Mouse (Mus musculus) thymus, adult 2 months (tissue): ENCODE results near the gene Haus8. TPM values are rescaled to one million over a fixed set of nuclear protein-coding genes. Genes with fewer than 3 reads are reported as not detected.
A peak's percentile ranks its signal among the peaks of the same experiment; 100 is the strongest.
"Not testable (repeated sequence)": the region's sequence is repeated elsewhere in the genome, so short reads cannot be mapped to it uniquely, and the experiment has no call there.

Experiments
- DNase-seq: peaks from one replicate; pipeline ENCODE4 v3.0.0; 2021
- H3K27ac ChIP-seq: fragments of 200-500 bp; 2 replicates; pipeline ENCODE4 v1.5.1; 2012; ENCODE audit warnings: low read length, control low read depth; ENCODE audit not compliant: control insufficient read depth, insufficient read depth
- H3K27me3 ChIP-seq: fragments of 200-500 bp; 2 replicates; pipeline ENCODE4 v1.6.1; 2012; ENCODE audit warnings: mild to moderate bottlenecking, low read length, moderate library complexity, mixed read lengths; ENCODE audit not compliant: control insufficient read depth, insufficient read depth
- H3K36me3 ChIP-seq: fragments of 200-500 bp; 2 replicates; pipeline ENCODE4 v1.6.1; 2012; ENCODE audit warnings: mild to moderate bottlenecking, low read length, moderate library complexity; ENCODE audit not compliant: control insufficient read depth, insufficient read depth
- H3K4me1 ChIP-seq: fragments of 200-500 bp; replicated peaks from 2 replicates; pipeline ENCODE4 v1.6.1; 2012; ENCODE audit warnings: low read length; ENCODE audit not compliant: control insufficient read depth, insufficient read depth
- H3K4me3 ChIP-seq: fragments of 200-500 bp; 2 replicates; pipeline ENCODE4 v1.5.1; 2012; ENCODE audit warnings: mild to moderate bottlenecking, low read length, control low read depth, moderate library complexity; ENCODE audit not compliant: control insufficient read depth, insufficient read depth
- CTCF ChIP-seq: fragments of 200-500 bp; IDR thresholded peaks from 2 replicates; pipeline ENCODE4 v1.5.1; 2012; ENCODE audit warnings: mild to moderate bottlenecking, control low read depth, low read length, moderate library complexity, borderline replicate concordance; ENCODE audit not compliant: control insufficient read depth, poor library complexity, insufficient read depth; ENCODE audit errors: extremely low read depth
- POLR2A ChIP-seq: fragments of 200-500 bp; IDR thresholded peaks from 2 replicates; pipeline ENCODE4 v1.6.1; 2012; ENCODE audit warnings: mild to moderate bottlenecking, low read length, control low read depth, moderate library complexity; ENCODE audit not compliant: control insufficient read depth, poor library complexity, insufficient read depth; ENCODE audit errors: extremely low read depth
- WGBS: fragments of 180-500 bp; shearing (Covaris S2); methylation state at CpG from one replicate; pipeline ENCODE4 v1.1.7; 2018; 5-methylcytosine and 5-hydroxymethylcytosine counted together
- polyA plus RNA-seq: library from polyadenylated mRNA; depleted of rRNA; stranded (reverse); fragments of >200 nt; gene quantifications from 2 replicates; pipeline ENCODE4 v1.2.3, GENCODE M21; 2012

Haus8 gene
- polyA plus RNA-seq, 1 experiment, result 17.7 TPM

- 98% methylated on average over 3 of the region's 3 CpGs for WGBS
- H3K27me3 ChIP-seq, result no peaks in the 10 kb centered on the region
- DNase-seq, result no peak
- H3K36me3 ChIP-seq, result no peaks in the 10 kb centered on the region
- peaks cover 25% of the 10 kb centered on the region for H3K4me1 ChIP-seq
- TF ChIP-seq CTCF, result no peak
- no peak for TF ChIP-seq POLR2A
- H3K27ac ChIP-seq, result no peak overlapping the region
- H3K4me3 ChIP-seq, result no peak overlapping the region
Observed at GRCm38 (mm10) chr8:71276166-71276565, 3.4 kb upstream of the Haus8 start.

GRCm38 (mm10) chr8:71274478-71274877 lies 1.7 kb upstream of the Haus8 start:
- Histone ChIP-seq H3K36me3 (no peaks in the 10 kb centered on the region), H3K27ac (no peak overlapping the region), H3K4me1 (peaks cover 25% of the 10 kb centered on the region), H3K4me3 (no peak overlapping the region), H3K27me3 (no peaks in the 10 kb centered on the region)
- TF ChIP-seq POLR2A (no peak), CTCF (no peak)
- no peak for DNase-seq

GRCm38 (mm10) chr8:71273151-71273510 lies 397 bp upstream of the Haus8 start:
- H3K27ac ChIP-seq, result peak overlapping the region; percentile 72
- peak overlapping the region; percentile 78 for H3K4me3 ChIP-seq
- DNase-seq, result peak; percentile 67
- H3K36me3 ChIP-seq, result no peaks in the 10 kb centered on the region
- H3K27me3 ChIP-seq, result no peaks in the 10 kb centered on the region
- under 1% methylated on average over 14 of the region's 14 CpGs for WGBS
- TF ChIP-seq POLR2A (no peak), CTCF (no peak)
- peaks cover 25% of the 10 kb centered on the region for H3K4me1 ChIP-seq

GRCm38 (mm10) chr8:71271630-71272029 lies 1.1 kb downstream of the Haus8 start:
- H3K27ac ChIP-seq, result no peak overlapping the region

GRCm38 (mm10) chr8:71268286-71268685 lies 4.4 kb downstream of the Haus8 start:
- not testable (repeated sequence) for H3K27ac ChIP-seq, H3K4me3 ChIP-seq, DNase-seq, H3K36me3 ChIP-seq, H3K4me1 ChIP-seq, H3K27me3 ChIP-seq
- WGBS, result 98% methylated on average over 6 of the region's 6 CpGs

More at GRCm38 (mm10) chr8:71271630-71272029, 1.1 kb downstream of the Haus8 start:
- Histone ChIP-seq H3K36me3 (no peaks in the 10 kb centered on the region), H3K4me1 (peaks cover 25% of the 10 kb centered on the region), H3K4me3 (peak overlapping the region; percentile 54), H3K27me3 (no peaks in the 10 kb centered on the region)
- TF ChIP-seq POLR2A (no peak), CTCF (no peak)
- no peak for DNase-seq
- WGBS, result 38% methylated on average over 5 of the region's 5 CpGs

GRCm38 (mm10) chr8:71267690-71268089 lies 5.0 kb downstream of the Haus8 start:
- 97% methylated on average over 2 of the region's 2 CpGs for WGBS

GRCm38 (mm10) chr8:71261234-71261633 lies 11.5 kb downstream of the Haus8 start:
- peaks cover 1% of the 10 kb centered on the region; the same call in 1 of the 2 replicates for H3K36me3 ChIP-seq
- H3K4me1 ChIP-seq, result no peaks in the 10 kb centered on the region
- H3K27me3 ChIP-seq, result no peaks in the 10 kb centered on the region
- no peak for TF ChIP-seq CTCF
- TF ChIP-seq POLR2A, result no peak
- H3K4me3 ChIP-seq, result no peak overlapping the region
- peak; percentile 30 for DNase-seq
- H3K27ac ChIP-seq, result no peak overlapping the region

More at GRCm38 (mm10) chr8:71267690-71268089, 5.0 kb downstream of the Haus8 start:
- peaks cover 6% of the 10 kb centered on the region for H3K4me1 ChIP-seq
- TF ChIP-seq CTCF (no peak), POLR2A (no peak)
- no peaks in the 10 kb centered on the region for H3K27me3 ChIP-seq
- H3K36me3 ChIP-seq, result no peaks in the 10 kb centered on the region
- no peak overlapping the region for H3K4me3 ChIP-seq
- no peak for DNase-seq
- no peak overlapping the region for H3K27ac ChIP-seq
